ENCODE assay signal across 23 mouse cellular contexts in the genomic region with DNA sequence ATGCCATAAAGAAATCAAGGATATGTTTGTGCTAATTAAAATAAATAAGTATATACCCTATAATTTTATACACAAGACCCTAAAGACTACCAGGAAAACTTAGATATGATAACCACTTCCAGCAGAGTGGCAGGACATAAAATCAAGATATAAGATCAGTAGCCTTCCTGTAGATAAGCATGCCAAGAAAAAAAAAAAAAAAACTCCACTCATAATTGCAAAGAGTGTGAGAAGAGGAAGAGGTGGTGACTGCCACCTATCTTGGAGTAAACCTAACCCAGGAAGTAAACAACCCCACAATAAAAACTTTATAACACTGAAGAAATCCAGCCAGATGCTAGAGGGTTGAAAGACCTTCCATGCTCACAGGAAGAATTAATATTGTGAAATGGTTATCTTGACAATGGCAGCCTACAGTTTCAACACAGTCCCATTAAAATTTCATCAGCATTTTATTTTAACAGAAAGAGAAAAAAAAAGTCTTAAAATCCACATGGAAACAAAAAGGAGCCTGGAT. TPM values are rescaled to one million over a fixed set of nuclear protein-coding genes. Genes with fewer than 3 reads are reported as not detected.
"Had no signal": no experiment of that assay in that cellular context is flagged by ENCODE, and none has a peak within 500 bp of the region (broad histone marks: within the 10 kb centered on the region; RNA-seq: fewer than 3 reads in every experiment).

No protein-coding gene starts in this region.

- H3K36me3 ChIP-seq: liver, embryonic 13.5 days; liver, embryonic 15.5 days; lung, embryonic 15.5 days; midbrain, embryonic 10.5 days; midbrain, embryonic 12.5 days; neural tube, embryonic 13.5 days; neural tube, embryonic 15.5 days; stomach, embryonic 15.5 days had no signal

- H3K9me3 ChIP-seq: liver, embryonic 13.5 days; liver, embryonic 15.5 days; lung, embryonic 15.5 days; midbrain, embryonic 10.5 days; midbrain, embryonic 12.5 days; neural tube, embryonic 13.5 days; neural tube, embryonic 15.5 days; stomach, embryonic 15.5 days had no signal

- H3K27ac ChIP-seq: liver, embryonic 13.5 days; liver, embryonic 15.5 days; lung, embryonic 15.5 days; macrophage; midbrain, embryonic 10.5 days; midbrain, embryonic 12.5 days; neural tube, embryonic 13.5 days; neural tube, embryonic 15.5 days; stomach, embryonic 15.5 days; stomach, postnatal 0 days had no signal

- H3K27me3 ChIP-seq: liver, embryonic 13.5 days; liver, embryonic 15.5 days; lung, embryonic 15.5 days; midbrain, embryonic 12.5 days; neural tube, embryonic 13.5 days; neural tube, embryonic 15.5 days; stomach, embryonic 15.5 days had no signal

- H3K9ac ChIP-seq: liver, embryonic 13.5 days; liver, embryonic 15.5 days; liver, postnatal 0 days; lung, embryonic 15.5 days; midbrain, embryonic 12.5 days; neural tube, embryonic 13.5 days; neural tube, embryonic 15.5 days; stomach, embryonic 15.5 days had no signal

- H3K4me1 ChIP-seq: liver, embryonic 13.5 days; liver, embryonic 15.5 days; lung, embryonic 15.5 days; neural tube, embryonic 15.5 days; stomach, embryonic 15.5 days had no signal

- ATAC-seq: liver, postnatal 0 days; midbrain, embryonic 16.5 days had no signal

- H3K4me3 ChIP-seq: liver, embryonic 13.5 days; liver, embryonic 15.5 days; lung, embryonic 15.5 days; midbrain, embryonic 10.5 days; midbrain, embryonic 12.5 days; myocyte; neural tube, embryonic 13.5 days; neural tube, embryonic 15.5 days; stomach, embryonic 15.5 days had no signal

- H3K4me2 ChIP-seq: liver, embryonic 13.5 days; liver, embryonic 15.5 days; lung, embryonic 15.5 days; midbrain, embryonic 12.5 days; neural tube, embryonic 13.5 days; neural tube, embryonic 15.5 days; stomach, embryonic 15.5 days had no signal

- DNase-seq: liver, embryonic 13.5 days; liver, postnatal 0 days; lung, adult 2 months; lung, postnatal 10 days; midbrain, embryonic 14.5 days; retina, postnatal 1 day; right cerebral cortex, adult 18-20 months; thymus, adult 2 months; thymus, postnatal 25 days; thymus, postnatal 4 days had no signal

RNA-seq across cellular contexts. Expression of a gene that starts 34.0 kb away (rescaled TPM):
- total RNA-seq: megakaryocyte, adult 5-6 weeks; megakaryocyte-erythroid progenitor cell, adult 5-6 weeks had no signal
- polyA plus RNA-seq: liver, embryonic 15.5 days; liver, postnatal 0 days; macrophage; myocyte had no signal
